Mouse (Mus musculus) activated CD4-positive, CD25-positive, alpha-beta regulatory T cell, adult 9 weeks (primary cell): ENCODE results near the gene Best2. TPM values are rescaled to one million over a fixed set of nuclear protein-coding genes. Genes with fewer than 3 reads are reported as not detected.

Source experiments
- polyA plus RNA-seq: library from polyadenylated mRNA; unstranded; fragments of 100-300 nt; shearing (Covaris generic); gene quantifications from one replicate; pipeline ENCODE4 v1.2.1, GENCODE M21; 2017

Best2 gene
- polyA plus RNA-seq = not detected

GRCm38 (mm10) chr8:85014431-85014830 lies at the start of gene Best2:
TSS of gene Best2 (minus strand) at chr8:85014531.

GRCm38 (mm10) chr8:85059879-85060616 lies 45.7 kb upstream of the Best2 start, which contains the start of gene Fbxw9:
TSS of gene Fbxw9 (plus strand) at chr8:85060055.

GRCm38 (mm10) chr8:85036718-85037365 lies 22.5 kb upstream of the Best2 start, which contains the start of gene Tnpo2:
TSS of gene Tnpo2 (plus strand) at chr8:85036915.

GRCm38 (mm10) chr8:85026670-85027515 lies 12.6 kb upstream of the Best2 start, which contains the start of gene Trir:
TSS of gene Trir (plus strand) at chr8:85026823.

GRCm38 (mm10) chr8:85025098-85025932 lies 11.0 kb upstream of the Best2 start, which contains the start of gene Asna1:
TSS of gene Asna1 (minus strand) at chr8:85025281.

GRCm38 (mm10) chr8:84990349-84990748 lies 24.0 kb downstream of the Best2 start, which contains the start of gene Hook2:
TSS of gene Hook2 (plus strand) at chr8:84990603.

GRCm38 (mm10) chr8:84978248-84978940 lies 35.9 kb downstream of the Best2 start, which contains the start of gene Junb:
TSS of gene Junb (minus strand) at chr8:84978718.

GRCm38 (mm10) chr8:84969241-84970134 lies 44.8 kb downstream of the Best2 start, which contains the start of the genes Gm49661, Prdx2 and Rnaseh2a:
TSS of gene Gm49661 (minus strand) at chr8:84969433.
TSS of gene Prdx2 (plus strand) at chr8:84969587.
TSS of gene Rnaseh2a (minus strand) at chr8:84969767.

Other genes starting within 250 kb of the Best2 start
- gene Nfix, start 214.2 kb downstream of the Best2 start, polyA plus RNA-seq = 3.0 TPM
- gene Dand5, start 191.7 kb downstream of the Best2 start, polyA plus RNA-seq = 6.8 TPM
- gene Gadd45gip1, start 183.0 kb downstream of the Best2 start, polyA plus RNA-seq = 27.8 TPM
- 189 TPM for gene Rad23a, start 173.9 kb downstream of the Best2 start, polyA plus RNA-seq
- 587 TPM for gene Calr, start 167.6 kb downstream of the Best2 start, polyA plus RNA-seq
- 97.7 TPM for gene Farsa, start 157.5 kb downstream of the Best2 start, polyA plus RNA-seq
- 7.7 TPM for gene Syce2, start 142.4 kb downstream of the Best2 start, polyA plus RNA-seq
- gene Gcdh, start 120.6 kb downstream of the Best2 start, polyA plus RNA-seq = 39.4 TPM
- gene Klf1, start 112.6 kb downstream of the Best2 start, polyA plus RNA-seq = 1.1 TPM
- 18.9 TPM for gene Dnase2a, start 106.0 kb downstream of the Best2 start, polyA plus RNA-seq
- 1.1 TPM for gene Mast1, start 77.2 kb downstream of the Best2 start, polyA plus RNA-seq
- gene Rtbdn, start 67.5 kb downstream of the Best2 start, polyA plus RNA-seq = 0.31 TPM
- not detected for gene Gm49661, start 45.1 kb downstream of the Best2 start, polyA plus RNA-seq
- gene Prdx2, start 44.9 kb downstream of the Best2 start, polyA plus RNA-seq = 266 TPM
- 105 TPM for gene Rnaseh2a, start 44.8 kb downstream of the Best2 start, polyA plus RNA-seq
- gene Junb, start 35.8 kb downstream of the Best2 start, polyA plus RNA-seq = 481 TPM
- 7.8 TPM for gene Hook2, start 23.9 kb downstream of the Best2 start, polyA plus RNA-seq
- 53.5 TPM for gene Asna1, start 10.8 kb upstream of the Best2 start, polyA plus RNA-seq
- gene Trir, start 12.3 kb upstream of the Best2 start, polyA plus RNA-seq = 200 TPM
- 45.8 TPM for gene Tnpo2, start 22.4 kb upstream of the Best2 start, polyA plus RNA-seq
- gene Fbxw9, start 45.5 kb upstream of the Best2 start, polyA plus RNA-seq = 8.0 TPM
- 1.9 TPM for gene Gm5741, start 53.5 kb upstream of the Best2 start, polyA plus RNA-seq
- gene Dhps, start 57.2 kb upstream of the Best2 start, polyA plus RNA-seq = 78.8 TPM
- gene Wdr83os, start 66.2 kb upstream of the Best2 start, polyA plus RNA-seq = 185 TPM
- 41.4 TPM for gene Wdr83, start 66.8 kb upstream of the Best2 start, polyA plus RNA-seq
- 184 TPM for gene Man2b1, start 68.7 kb upstream of the Best2 start, polyA plus RNA-seq
- not detected for gene Zfp791, start 108.6 kb upstream of the Best2 start, polyA plus RNA-seq
- gene Cks1brt, start 137.4 kb upstream of the Best2 start, polyA plus RNA-seq = not detected
- gene Olfr371, start 211.5 kb upstream of the Best2 start, polyA plus RNA-seq = not detected